Mouse (Mus musculus): ENCODE results near the gene Sgsm1.

- TF ChIP-seq CTCF (IDR thresholded peaks at IDR 0.05; ENCODE audit: low read depth, low read length) (no peak), GATA2 (IDR thresholded peaks at IDR 0.05; ENCODE audit: borderline replicate concordance, low read depth, low read length) (no peak), TAL1 (conservative IDR thresholded peaks at IDR 0.05; ENCODE audit: low read depth, low read length) (no peak), GATA1 (IDR thresholded peaks at IDR 0.05; ENCODE audit: borderline replicate concordance, low read length) (no peak), POLR2AphosphoS5 (IDR thresholded peaks at IDR 0.05; ENCODE audit: insufficient replicate concordance, low read depth, low read length) (no peak)
These were observed 115.1 kb downstream of the Sgsm1 start for GRCm38 (mm10) chr5:113195451-113195850.

All from G1E (cell line).